Mouse (Mus musculus) lung, adult 18-20 months (tissue): ENCODE measurements at regions not wholly inside any gene's neighbourhood (a gene's known extent, or its start where the extent isn't known, plus 50 kb on each side); places are given as distances from the start of the nearest gene placed in this dataset.
"Not testable (repeated sequence)": the region's sequence is repeated elsewhere in the genome, so short reads cannot be mapped to it uniquely, and the experiment has no call there.

ENCODE experiments used
- DNase-seq, 2 experiments: peaks; one replicate each; pipeline ENCODE4 v3.0.0; 2022; ENCODE audit warnings: mixed read lengths in 2 of 2

GRCm38 (mm10) chr7:113705929-113706328 is 59.9 kb upstream of the Spon1 start:
- no peak for DNase-seq

GRCm38 (mm10) chr7:113707596-113707995 is 58.2 kb upstream of the Spon1 start:
- no peak for DNase-seq

DNA sequence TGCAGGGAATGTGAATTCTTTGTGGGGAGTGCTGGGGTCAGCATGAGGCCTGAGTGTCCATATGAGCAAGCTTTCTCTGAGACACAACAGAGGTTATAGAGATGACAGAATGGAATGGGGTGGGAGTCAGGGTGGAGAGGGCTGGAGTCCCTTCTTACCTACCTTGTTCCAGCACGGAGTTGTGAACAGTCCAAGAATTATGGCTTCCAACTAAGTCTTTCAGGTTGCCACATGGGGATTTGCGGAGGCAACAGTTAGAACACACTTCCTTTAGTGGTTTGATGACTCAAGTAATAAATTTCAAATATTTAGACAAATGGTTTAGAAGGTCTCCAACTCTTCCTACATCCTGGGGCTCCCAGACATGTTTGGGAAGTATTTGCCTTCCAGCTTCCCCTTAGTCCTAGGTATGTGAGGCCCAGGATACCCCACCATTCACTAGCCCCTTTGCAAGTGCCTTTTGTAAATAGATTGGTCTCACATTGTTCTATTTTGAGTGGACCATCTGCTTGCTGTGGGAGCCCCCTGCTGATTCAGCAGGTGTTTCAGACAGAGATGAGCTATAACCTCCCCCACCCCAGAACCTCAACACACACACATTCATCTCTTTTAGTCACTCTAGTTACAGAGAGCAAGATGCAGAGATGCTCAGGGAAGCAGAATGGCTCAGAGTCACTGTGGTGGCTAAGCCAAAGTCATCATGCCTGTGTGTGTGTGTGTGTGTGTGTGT is 55.1 kb upstream of the Spon1 start:
- no peak for DNase-seq

DNA sequence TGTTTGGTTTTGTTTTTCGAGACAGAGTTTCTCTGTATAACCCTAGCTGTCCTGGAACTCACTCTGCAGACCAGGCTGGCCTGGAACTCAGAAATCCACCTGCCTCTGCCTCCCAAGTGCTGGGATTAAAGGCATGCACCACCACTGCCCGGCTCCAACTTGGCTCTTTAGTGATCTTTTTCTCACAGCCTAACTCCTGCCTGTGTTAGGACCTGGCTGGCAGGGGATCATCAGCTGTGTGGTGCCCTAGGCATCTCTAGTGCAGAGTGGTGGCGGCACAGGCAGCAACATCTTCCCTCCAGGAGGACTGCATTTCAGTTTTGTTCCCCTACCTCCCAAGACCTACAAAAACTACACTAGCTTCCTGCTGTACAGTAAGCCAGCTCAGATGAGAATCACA is 54.4 kb upstream of the Spon1 start:
- not testable (repeated sequence) for DNase-seq
